Comparison of ENCODE assay signal across 7 mouse cellular contexts in genomic region chr3:95972873-95973634, GRCm38 (mm10). TPM values are rescaled to one million over a fixed set of nuclear protein-coding genes. Genes with fewer than 3 reads are reported as not detected.
DNase-seq lines count a peak whose midpoint lies in the region; ATAC-seq and TF ChIP-seq lines count a peak whose summit lies in the region.

No protein-coding gene starts in this region.

- peak overlapping the region; percentile 36; the same call in 1 of the 2 replicates for H3K27ac ChIP-seq in lung, embryonic 14.5 days (ENCODE audit: low read depth)
- peak overlapping the region; percentile 75 for H3K27ac ChIP-seq in embryonic facial prominence, embryonic 10.5 days (replicated peaks)
- peak overlapping the region; percentile 64 for H3K27ac ChIP-seq in hindbrain, postnatal 0 days
- peak overlapping the region; percentile 14 for H3K27ac ChIP-seq in stomach, embryonic 16.5 days (ENCODE audit: low read length)

- H3K4me3 ChIP-seq in lung, embryonic 14.5 days (ENCODE audit: low read depth, low read length): peak overlapping the region; percentile 30
- peak overlapping the region; percentile 50 for H3K4me3 ChIP-seq in embryonic facial prominence, embryonic 10.5 days
- H3K4me3 ChIP-seq in hindbrain, postnatal 0 days (ENCODE audit: low read length): peak overlapping the region; percentile 30
- H3K4me3 ChIP-seq in stomach, embryonic 16.5 days (replicated peaks; ENCODE audit: low read length): peak overlapping the region; percentile 39

- no peak for TF ChIP-seq CTCF in lung, embryonic 14.5 days (IDR thresholded peaks at IDR 0.05; ENCODE audit: low read depth)
- TF ChIP-seq CTCF in hindbrain, postnatal 0 days (IDR thresholded peaks at IDR 0.05; ENCODE audit: low read depth): no peak

- H3K4me1 ChIP-seq in lung, embryonic 14.5 days (ENCODE audit: insufficient read depth): no peaks in the 10 kb centered on the region; the same call in 1 of the 2 replicates
- H3K4me1 ChIP-seq in embryonic facial prominence, embryonic 10.5 days: peaks cover 14% of the 10 kb centered on the region
- peaks cover 6% of the 10 kb centered on the region; the same call in 1 of the 2 replicates for H3K4me1 ChIP-seq in hindbrain, postnatal 0 days (ENCODE audit: insufficient read depth, low read length)
- H3K4me1 ChIP-seq in stomach, embryonic 16.5 days (ENCODE audit: control insufficient read depth, insufficient read depth, low read length): no peaks in the 10 kb centered on the region

- H3K9me3 ChIP-seq in lung, embryonic 14.5 days (ENCODE audit: low read depth, low read length): no peaks in the 10 kb centered on the region
- H3K9me3 ChIP-seq in embryonic facial prominence, embryonic 10.5 days: no peaks in the 10 kb centered on the region
- H3K9me3 ChIP-seq in hindbrain, postnatal 0 days (ENCODE audit: low read length): no peaks in the 10 kb centered on the region
- no peaks in the 10 kb centered on the region for H3K9me3 ChIP-seq in stomach, embryonic 16.5 days (replicated peaks; ENCODE audit: control insufficient read depth, low read length)

- H3K4me2 ChIP-seq in lung, embryonic 14.5 days: peak overlapping the region; percentile 64
- peak overlapping the region; percentile 56 for H3K4me2 ChIP-seq in hindbrain, postnatal 0 days (ENCODE audit: low read depth, low read length)
- H3K4me2 ChIP-seq in stomach, embryonic 16.5 days (ENCODE audit: low read depth, low read length): peak overlapping the region; percentile 71

- H3K27me3 ChIP-seq in lung, embryonic 14.5 days (ENCODE audit: insufficient read depth, low read length): 0 out of 2 replicates have a peak, but pooled peaks cover 9% of the 10 kb centered on the region
- peaks cover 35% of the 10 kb centered on the region for H3K27me3 ChIP-seq in embryonic facial prominence, embryonic 10.5 days (replicated peaks; ENCODE audit: low read depth, poor library complexity, severe bottlenecking)
- no peaks in the 10 kb centered on the region for H3K27me3 ChIP-seq in hindbrain, postnatal 0 days (ENCODE audit: insufficient read depth, low read length)
- no peaks in the 10 kb centered on the region; the same call in 1 of the 2 replicates for H3K27me3 ChIP-seq in stomach, embryonic 16.5 days (ENCODE audit: control insufficient read depth, insufficient read depth, low read length)

- peak; percentile 77 for ATAC-seq in lung, embryonic 14.5 days (ENCODE audit: insufficient read depth)
- peak; percentile 96 for ATAC-seq in hindbrain, postnatal 0 days
- no peak for ATAC-seq in stomach, embryonic 16.5 days (ENCODE audit: insufficient read depth, low FRiP score)

- WGBS in lung, embryonic 14.5 days: 5% methylated on average over 34 of the region's 34 CpGs
- 2% methylated on average over 34 of the region's 34 CpGs for WGBS in embryonic facial prominence, embryonic 10.5 days
- WGBS in hindbrain, postnatal 0 days: 3% methylated on average over 34 of the region's 34 CpGs
- WGBS in stomach, embryonic 16.5 days: 7% methylated on average over 34 of the region's 34 CpGs

- H3K36me3 ChIP-seq in lung, embryonic 14.5 days (ENCODE audit: insufficient read depth): no peaks in the 10 kb centered on the region
- no peaks in the 10 kb centered on the region for H3K36me3 ChIP-seq in embryonic facial prominence, embryonic 10.5 days (replicated peaks)
- H3K36me3 ChIP-seq in hindbrain, postnatal 0 days (ENCODE audit: insufficient read depth, low read length): no peaks in the 10 kb centered on the region
- H3K36me3 ChIP-seq in stomach, embryonic 16.5 days (ENCODE audit: control insufficient read depth, insufficient read depth, low read length): no peaks in the 10 kb centered on the region

- H3K9ac ChIP-seq in lung, embryonic 14.5 days: peak overlapping the region; percentile 41
- H3K9ac ChIP-seq in hindbrain, postnatal 0 days (replicated peaks; ENCODE audit: low read length): peak overlapping the region; percentile 38; the same call in 1 of the 2 replicates
- peak overlapping the region; percentile 76 for H3K9ac ChIP-seq in stomach, embryonic 16.5 days (ENCODE audit: low read length)

- peak; percentile 72 for DNase-seq in lung, embryonic 14.5 days
- no peak for DNase-seq in lung, postnatal 36 days
- peak; percentile 74 for DNase-seq in embryonic facial prominence, embryonic 10.5 days (ENCODE audit: low spot score)
- DNase-seq in hindbrain, postnatal 0 days (ENCODE audit: low spot score): peak; percentile 86
- DNase-seq in mesoderm, embryonic 11.5 days (ENCODE audit: low read depth, low spot score): peak; percentile 86
- DNase-seq in cerebellum, postnatal 25 days: no peak

RNA-seq across cellular contexts. Expression of gene Plekho1, which starts 22.7 kb away (rescaled TPM):
- 36.7 and 37.0 TPM in 2 replicates for polyA plus RNA-seq in lung, embryonic 14.5 days (2014; fragmentation: Nextera tagmentation; extraction: Ambion mirVana)
- polyA plus RNA-seq in embryonic facial prominence, embryonic 10.5 days (2016; fragmentation: Nextera tagmentation; extraction: Ambion mirVana): 73.2 and 78.5 TPM in 2 replicates
- 45.5 and 57.8 TPM in 2 replicates for total RNA-seq in hindbrain, postnatal 0 days (2014; rRNA removed)
- polyA plus RNA-seq in hindbrain, postnatal 0 days (2015; fragmentation: Nextera tagmentation; extraction: Ambion mirVana): 37.9 and 39.0 TPM in 2 replicates
- polyA plus RNA-seq in stomach, embryonic 16.5 days (2015; fragmentation: Nextera tagmentation; extraction: Ambion mirVana): 20.6 and 25.7 TPM in 2 replicates

RNA-seq across cellular contexts. Expression of gene Anp32e, which starts 44.0 kb away (rescaled TPM):
- 80.5 and 84.0 TPM in 2 replicates for polyA plus RNA-seq in lung, embryonic 14.5 days (2014; fragmentation: Nextera tagmentation; extraction: Ambion mirVana)
- polyA plus RNA-seq in embryonic facial prominence, embryonic 10.5 days (2016; fragmentation: Nextera tagmentation; extraction: Ambion mirVana): 369 and 371 TPM in 2 replicates
- total RNA-seq in hindbrain, postnatal 0 days (2014; rRNA removed): 26.2 and 27.5 TPM in 2 replicates
- polyA plus RNA-seq in hindbrain, postnatal 0 days (2015; fragmentation: Nextera tagmentation; extraction: Ambion mirVana): 127 and 128 TPM in 2 replicates
- 156 and 167 TPM in 2 replicates for polyA plus RNA-seq in stomach, embryonic 16.5 days (2015; fragmentation: Nextera tagmentation; extraction: Ambion mirVana)

Comparison
In these comparisons a context has a peak if more than half of its experiments do, and no peak if none do; other contexts are left out.
1. DNase-seq: peak in lung, embryonic 14.5 days (single experiment), embryonic facial prominence, embryonic 10.5 days (single experiment), hindbrain, postnatal 0 days (single experiment) and mesoderm, embryonic 11.5 days (single experiment); none in lung, postnatal 36 days (single experiment) and cerebellum, postnatal 25 days (0 of 2).
2. H3K27ac ChIP-seq: peak in every context shown above with its lines; median percentile 75 in embryonic facial prominence, embryonic 10.5 days; 64 in hindbrain, postnatal 0 days; 36 in lung, embryonic 14.5 days; 14 in stomach, embryonic 16.5 days.
3. Peak in every context shown above with its lines, with median percentiles within 50 percentile points of each other: H3K4me2 ChIP-seq, H3K4me3 ChIP-seq and H3K9ac ChIP-seq.